29 mouse cellular contexts compared by ENCODE assay signal in genomic region chr5:84208609-84209008, GRCm38 (mm10).
DNase-seq lines count a peak whose midpoint lies in the region; ATAC-seq and TF ChIP-seq lines count a peak whose summit lies in the region.
"Had no signal": no experiment of that assay in that cellular context is flagged by ENCODE, and none has a peak within 500 bp of the region (broad histone marks: within the 10 kb centered on the region; RNA-seq: fewer than 3 reads in every experiment).

No protein-coding gene starts in this region.

- no peak overlapping the region for H3K9ac ChIP-seq in forebrain, embryonic 12.5 days
- no peak overlapping the region for H3K9ac ChIP-seq in forebrain, embryonic 13.5 days
- no peak overlapping the region for H3K9ac ChIP-seq in midbrain, embryonic 11.5 days (ENCODE audit: low read length)
- no peak overlapping the region for H3K9ac ChIP-seq in midbrain, embryonic 15.5 days
- H3K9ac ChIP-seq: embryonic facial prominence, embryonic 15.5 days; heart, embryonic 13.5 days; limb, embryonic 12.5 days; lung, embryonic 15.5 days had no signal

- H3K36me3 ChIP-seq in forebrain, embryonic 12.5 days (replicated peaks), result no peaks in the 10 kb centered on the region
- no peaks in the 10 kb centered on the region for H3K36me3 ChIP-seq in forebrain, embryonic 13.5 days (ENCODE audit: poor library complexity, severe bottlenecking)
- H3K36me3 ChIP-seq in midbrain, embryonic 11.5 days (ENCODE audit: control insufficient read depth, insufficient read depth, low read length), result no peaks in the 10 kb centered on the region
- H3K36me3 ChIP-seq in midbrain, embryonic 15.5 days (replicated peaks), result no peaks in the 10 kb centered on the region
- H3K36me3 ChIP-seq: embryonic facial prominence, embryonic 10.5 days; embryonic facial prominence, embryonic 15.5 days; G1E; heart, embryonic 13.5 days; limb, embryonic 12.5 days; lung, embryonic 15.5 days had no signal

- no peak overlapping the region for H3K4me2 ChIP-seq in forebrain, embryonic 12.5 days
- no peak overlapping the region for H3K4me2 ChIP-seq in forebrain, embryonic 13.5 days
- H3K4me2 ChIP-seq in midbrain, embryonic 11.5 days, result no peak overlapping the region
- H3K4me2 ChIP-seq in midbrain, embryonic 15.5 days, result no peak overlapping the region
- H3K4me2 ChIP-seq: embryonic facial prominence, embryonic 15.5 days; heart, embryonic 13.5 days; limb, embryonic 12.5 days; lung, embryonic 15.5 days had no signal

- no peaks in the 10 kb centered on the region for H3K27me3 ChIP-seq in forebrain, embryonic 12.5 days
- H3K27me3 ChIP-seq in forebrain, embryonic 13.5 days, result no peaks in the 10 kb centered on the region
- H3K27me3 ChIP-seq in midbrain, embryonic 11.5 days (ENCODE audit: control insufficient read depth, insufficient read depth, low read length), result no peaks in the 10 kb centered on the region
- H3K27me3 ChIP-seq in midbrain, embryonic 15.5 days (replicated peaks), result no peaks in the 10 kb centered on the region
- H3K27me3 ChIP-seq: embryonic facial prominence, embryonic 15.5 days; heart, embryonic 13.5 days; limb, embryonic 12.5 days; lung, embryonic 15.5 days had no signal

- no peak for DNase-seq in midbrain, embryonic 11.5 days (ENCODE audit: low spot score, missing footprints)
- DNase-seq in embryo, embryonic 11 days, result peak; percentile 34
- DNase-seq in layer of hippocampus, adult 2 months (ENCODE audit: low spot score in 2 of 2), result no peak
- DNase-seq in left cerebral cortex, adult 18-20 months (ENCODE audit: low spot score in 2 of 2), result no peak
- DNase-seq: adrenal gland, adult 8-10 months; cerebellum, adult 11 months; cerebellum, adult 9-10 months; cerebellum, postnatal 36 days; gastrocnemius, postnatal 10 days; heart, postnatal 10 days; kidney, adult 8-10 months; kidney, postnatal 4 days; layer of hippocampus, adult 9-11 months; lung, postnatal 36 days; right cerebral cortex, adult 18-20 months; spleen, adult 18-20 months; thymus, adult 18-20 months; thymus, postnatal 25 days had no signal

- no peaks in the 10 kb centered on the region for H3K9me3 ChIP-seq in forebrain, embryonic 12.5 days
- no peaks in the 10 kb centered on the region for H3K9me3 ChIP-seq in forebrain, embryonic 13.5 days (replicated peaks)
- H3K9me3 ChIP-seq in midbrain, embryonic 11.5 days (ENCODE audit: control insufficient read depth, low read length), result no peaks in the 10 kb centered on the region
- no peaks in the 10 kb centered on the region for H3K9me3 ChIP-seq in midbrain, embryonic 15.5 days
- H3K9me3 ChIP-seq: embryonic facial prominence, embryonic 10.5 days; embryonic facial prominence, embryonic 15.5 days; G1E; heart, embryonic 13.5 days; limb, embryonic 12.5 days; lung, embryonic 15.5 days had no signal

- H3K4me1 ChIP-seq in forebrain, embryonic 12.5 days, result no peaks in the 10 kb centered on the region
- H3K4me1 ChIP-seq in forebrain, embryonic 13.5 days, result no peaks in the 10 kb centered on the region
- no peaks in the 10 kb centered on the region for H3K4me1 ChIP-seq in midbrain, embryonic 11.5 days (ENCODE audit: control insufficient read depth, insufficient read depth, low read length)
- no peaks in the 10 kb centered on the region for H3K4me1 ChIP-seq in midbrain, embryonic 15.5 days
- H3K4me1 ChIP-seq: embryonic facial prominence, embryonic 10.5 days; embryonic facial prominence, embryonic 15.5 days; heart, embryonic 13.5 days; limb, embryonic 12.5 days; lung, embryonic 15.5 days had no signal

- WGBS in forebrain, embryonic 12.5 days, result 20% methylated on average over 2 of the region's 2 CpGs
- 9% methylated on average over 2 of the region's 2 CpGs for WGBS in forebrain, embryonic 13.5 days
- WGBS in midbrain, embryonic 11.5 days, result 12% methylated on average over 2 of the region's 2 CpGs
- 14% methylated on average over 2 of the region's 2 CpGs for WGBS in midbrain, embryonic 15.5 days

- no peak overlapping the region for H3K4me3 ChIP-seq in forebrain, embryonic 12.5 days (replicated peaks)
- H3K4me3 ChIP-seq in forebrain, embryonic 13.5 days, result no peak overlapping the region
- H3K4me3 ChIP-seq in midbrain, embryonic 11.5 days (ENCODE audit: low read depth, low read length), result no peak overlapping the region
- H3K4me3 ChIP-seq in midbrain, embryonic 15.5 days, result no peak overlapping the region
- no peak overlapping the region for H3K4me3 ChIP-seq in layer of hippocampus, adult 2 months
- H3K4me3 ChIP-seq: embryonic facial prominence, embryonic 10.5 days; embryonic facial prominence, embryonic 15.5 days; heart, embryonic 13.5 days; limb, embryonic 12.5 days; lung, embryonic 15.5 days had no signal

- 0 out of 2 replicates have a peak, but pooled peaks have one; percentile 41 for ATAC-seq in forebrain, embryonic 12.5 days (ENCODE audit: low FRiP score)
- ATAC-seq in forebrain, embryonic 13.5 days, result no peak
- peak; percentile 84 for ATAC-seq in midbrain, embryonic 11.5 days (ENCODE audit: low FRiP score)
- no peak for ATAC-seq in midbrain, embryonic 15.5 days (replicated peaks)
- ATAC-seq: intestine, embryonic 16.5 days had no signal

- no peak overlapping the region for H3K27ac ChIP-seq in forebrain, embryonic 12.5 days
- H3K27ac ChIP-seq in forebrain, embryonic 13.5 days, result no peak overlapping the region
- no peak overlapping the region for H3K27ac ChIP-seq in midbrain, embryonic 11.5 days (ENCODE audit: low read depth, low read length)
- no peak overlapping the region for H3K27ac ChIP-seq in midbrain, embryonic 15.5 days
- no peak overlapping the region for H3K27ac ChIP-seq in layer of hippocampus, adult 2 months
- H3K27ac ChIP-seq: embryonic facial prominence, embryonic 10.5 days; embryonic facial prominence, embryonic 15.5 days; heart, embryonic 13.5 days; kidney, postnatal 0 days; limb, embryonic 12.5 days; lung, embryonic 15.5 days had no signal

- no peak for TF ChIP-seq CTCF in layer of hippocampus, adult 2 months (conservative IDR thresholded peaks at IDR 0.05)

Comparison
In these comparisons a context has a peak if more than half of its experiments do, and no peak if none do; other contexts are left out.
1. ATAC-seq: peak in forebrain, embryonic 12.5 days (single experiment) and midbrain, embryonic 11.5 days (single experiment); none in forebrain, embryonic 13.5 days (single experiment) and midbrain, embryonic 15.5 days (single experiment).